Mouse (Mus musculus) frontal cortex, postnatal 25 days (tissue): ENCODE measurements at regions not wholly inside any gene's neighbourhood (a gene's known extent, or its start where the extent isn't known, plus 50 kb on each side); places are given as distances from the start of the nearest gene placed in this dataset.

Experiments
- DNase-seq, 2 experiments: peaks; one replicate each; pipeline ENCODE4 v3.0.0; 2022; ENCODE audit warnings: low spot score in 2 of 2

GRCm38 (mm10) chr1:72046072-72046471 is 166.0 kb downstream of the Mreg start:
- no peak for DNase-seq

GRCm38 (mm10) chr1:72038518-72038917 is 173.6 kb downstream of the Mreg start:
- DNase-seq, result no peak

- no peak for DNase-seq
Observed at GRCm38 (mm10) chr1:72036600-72036999, 175.5 kb downstream of the Mreg start.

GRCm38 (mm10) chr1:72036141-72036540 is 176.0 kb downstream of the Mreg start:
- DNase-seq, result no peak

- DNase-seq, result no peak
Observed at GRCm38 (mm10) chr1:72033941-72034340, 178.2 kb downstream of the Mreg start.

GRCm38 (mm10) chr1:72032214-72032613 is 179.9 kb downstream of the Mreg start:
- no peak for DNase-seq

GRCm38 (mm10) chr1:72030763-72031405 is 181.2 kb downstream of the Mreg start:
- no peak for DNase-seq

GRCm38 (mm10) chr1:72029625-72030024 is 182.5 kb downstream of the Mreg start:
- DNase-seq, result no peak

GRCm38 (mm10) chr1:72026861-72027260 is 185.2 kb downstream of the Mreg start:
- DNase-seq, result no peak

GRCm38 (mm10) chr1:72022631-72023030 is 189.5 kb downstream of the Mreg start:
- DNase-seq, result no peak

- DNase-seq, result no peak
Observed at GRCm38 (mm10) chr1:72018479-72019222, 193.5 kb downstream of the Mreg start.

- DNase-seq, result no peak
Observed at GRCm38 (mm10) chr1:72017814-72018478, 194.2 kb downstream of the Mreg start.

- no peak for DNase-seq
Observed at GRCm38 (mm10) chr1:72015471-72015870, 196.6 kb downstream of the Mreg start.

GRCm38 (mm10) chr1:72014580-72014979 is 197.5 kb downstream of the Mreg start:
- DNase-seq, result no peak

GRCm38 (mm10) chr1:72013863-72014262 is 198.2 kb downstream of the Mreg start:
- DNase-seq, result no peak

GRCm38 (mm10) chr1:72012710-72013109 is 199.4 kb downstream of the Mreg start:
- no peak for DNase-seq

GRCm38 (mm10) chr1:72009270-72009928 is 202.7 kb downstream of the Mreg start:
- no peak for DNase-seq

GRCm38 (mm10) chr1:72006696-72007291 is 205.3 kb downstream of the Mreg start:
- DNase-seq, result no peak

- no peak for DNase-seq
Observed at GRCm38 (mm10) chr1:72005956-72006355, 206.2 kb downstream of the Mreg start.

GRCm38 (mm10) chr1:72005550-72005949 is 206.6 kb downstream of the Mreg start:
- DNase-seq, result no peak

- no peak for DNase-seq
Observed at GRCm38 (mm10) chr1:72003424-72004278, 208.5 kb downstream of the Mreg start.
